Mouse (Mus musculus) liver, embryonic 11.5 days (tissue): ENCODE results near the gene Abi3. TPM values are rescaled to one million over a fixed set of nuclear protein-coding genes. Genes with fewer than 3 reads are reported as not detected.

Experiments used
- polyA plus RNA-seq: library from polyadenylated mRNA; unstranded; fragments of >200 nt; fragmentation: Nextera tagmentation; extraction: Ambion mirVana; gene quantifications from 2 replicates; pipeline ENCODE4 v1.2.1, GENCODE M21; 2014

Abi3 gene
- polyA plus RNA-seq, 1 experiment from 2014 or later = 6.4 TPM

Other genes starting within 250 kb of the Abi3 start
- 308 and 337 TPM in 2 replicates for gene Phb, start 175.5 kb downstream of the Abi3 start, polyA plus RNA-seq
- gene Zfp652, start 129.8 kb downstream of the Abi3 start, polyA plus RNA-seq = 8.7 TPM in 2 replicates
- gene B130006D01Rik, start 118.9 kb downstream of the Abi3 start, polyA plus RNA-seq = 1.5 and 1.6 TPM in 2 replicates
- gene Phospho1, start 18.0 kb downstream of the Abi3 start, polyA plus RNA-seq = 0.48 and 0.74 TPM in 2 replicates
- 19.5 and 22.3 TPM in 2 replicates for gene Gngt2, start 5.3 kb downstream of the Abi3 start, polyA plus RNA-seq
- 0.34 and 0.51 TPM in 2 replicates for gene B4galnt2, start 72.4 kb upstream of the Abi3 start, polyA plus RNA-seq
- gene Igf2bp1, start 163.5 kb upstream of the Abi3 start, polyA plus RNA-seq = 54.1 and 56.0 TPM in 2 replicates
- gene Gip, start 182.1 kb upstream of the Abi3 start, polyA plus RNA-seq = not detected in 2 replicates
- 48.8 and 50.0 TPM in 2 replicates for gene Snf8, start 192.4 kb upstream of the Abi3 start, polyA plus RNA-seq
- 26.7 and 27.1 TPM in 2 replicates for gene Ube2z, start 222.9 kb upstream of the Abi3 start, polyA plus RNA-seq
- 943 and 994 TPM in 2 replicates for gene Atp5g1, start 233.2 kb upstream of the Abi3 start, polyA plus RNA-seq